ENCODE assay signal across 8 mouse cellular contexts in the genomic region with DNA sequence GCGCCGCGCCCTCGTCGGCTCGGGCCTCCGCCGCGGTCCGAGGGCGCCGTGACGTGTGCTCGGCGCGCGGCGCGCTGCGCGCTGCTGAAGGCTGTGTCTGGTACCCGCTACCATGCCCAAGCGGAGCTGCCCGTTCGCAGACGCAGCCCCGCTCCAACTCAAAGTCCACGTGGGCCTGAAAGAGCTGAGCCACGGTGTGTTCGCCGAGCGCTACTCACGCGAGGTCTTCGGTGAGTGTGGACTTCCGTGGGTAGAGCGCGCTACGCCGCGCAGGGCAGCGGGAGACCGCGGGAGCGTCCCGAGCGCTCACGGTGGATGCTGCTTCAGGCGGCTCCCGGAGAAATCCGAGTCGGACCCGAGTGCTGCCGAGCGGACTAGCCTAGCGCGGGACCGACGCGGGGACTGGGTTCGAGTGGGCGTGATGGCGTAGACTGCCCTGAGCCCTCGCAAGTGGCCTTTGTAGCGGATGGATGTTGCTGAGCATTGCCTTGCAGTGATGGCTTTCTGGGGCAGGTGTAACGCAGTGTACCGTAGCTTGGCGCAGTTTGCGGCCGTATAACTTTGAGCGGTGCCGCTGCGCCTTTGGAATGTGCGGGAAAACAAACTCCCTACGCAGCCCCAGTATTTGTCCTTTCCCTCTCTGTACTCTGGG. TPM values are rescaled to one million over a fixed set of nuclear protein-coding genes. Genes with fewer than 3 reads are reported as not detected.
DNase-seq lines count a peak whose midpoint lies in the region; ATAC-seq and TF ChIP-seq lines count a peak whose summit lies in the region.

No protein-coding gene starts in this region.

- peak overlapping the region; percentile 87 for H3K27ac ChIP-seq in layer of hippocampus, adult 2 months
- peak overlapping the region; percentile 86 for H3K27ac ChIP-seq in kidney, embryonic 14.5 days (ENCODE audit: low read depth, low read length)

- peak overlapping the region; percentile 81 for H3K9ac ChIP-seq in kidney, embryonic 14.5 days (ENCODE audit: low read depth, low read length)

- H3K36me3 ChIP-seq in erythroblast, embryonic 14.5 days (ENCODE audit: control insufficient read depth) = peaks cover 39% of the 10 kb centered on the region
- H3K36me3 ChIP-seq in kidney, embryonic 14.5 days (ENCODE audit: control insufficient read depth, insufficient read depth, low read length) = peaks cover 32% of the 10 kb centered on the region
- H3K36me3 ChIP-seq in megakaryocyte, embryonic 14.5 days (replicated peaks; ENCODE audit: low read length) = peaks cover 43% of the 10 kb centered on the region

- H3K9me3 ChIP-seq in erythroblast, embryonic 14.5 days (ENCODE audit: control insufficient read depth, low read length) = no peaks in the 10 kb centered on the region
- no peaks in the 10 kb centered on the region for H3K9me3 ChIP-seq in kidney, embryonic 14.5 days (ENCODE audit: control insufficient read depth, low read length)
- no peaks in the 10 kb centered on the region for H3K9me3 ChIP-seq in megakaryocyte, embryonic 14.5 days

- peak overlapping the region; percentile 73 for H3K4me3 ChIP-seq in layer of hippocampus, adult 2 months
- peak overlapping the region; percentile 74 for H3K4me3 ChIP-seq in erythroblast, embryonic 14.5 days (replicated peaks)
- H3K4me3 ChIP-seq in kidney, embryonic 14.5 days (ENCODE audit: low read length) = peak overlapping the region; percentile 83
- H3K4me3 ChIP-seq in megakaryocyte, embryonic 14.5 days (replicated peaks) = peak overlapping the region; percentile 97

- under 1% methylated on average over 75 of the region's 75 CpGs for WGBS in kidney, embryonic 14.5 days

- ATAC-seq in kidney, embryonic 14.5 days (ENCODE audit: low FRiP score, low TSS enrichment) = peak; percentile 25

- no peaks in the 10 kb centered on the region for H3K27me3 ChIP-seq in erythroblast, embryonic 14.5 days (ENCODE audit: control insufficient read depth)
- no peaks in the 10 kb centered on the region for H3K27me3 ChIP-seq in kidney, embryonic 14.5 days (ENCODE audit: control insufficient read depth, insufficient read depth, low read length)
- no peaks in the 10 kb centered on the region for H3K27me3 ChIP-seq in megakaryocyte, embryonic 14.5 days (replicated peaks)

- peak overlapping the region; percentile 87 for H3K4me2 ChIP-seq in kidney, embryonic 14.5 days (replicated peaks; ENCODE audit: low read depth, low read length)

- no peak for TF ChIP-seq CTCF in layer of hippocampus, adult 2 months (conservative IDR thresholded peaks at IDR 0.05)

- peaks cover 53% of the 10 kb centered on the region for H3K4me1 ChIP-seq in erythroblast, embryonic 14.5 days (ENCODE audit: control insufficient read depth)
- H3K4me1 ChIP-seq in kidney, embryonic 14.5 days (ENCODE audit: control insufficient read depth, insufficient read depth, low read length) = peaks cover 18% of the 10 kb centered on the region
- peaks cover 57% of the 10 kb centered on the region for H3K4me1 ChIP-seq in megakaryocyte, embryonic 14.5 days

- DNase-seq in layer of hippocampus, adult 2 months (ENCODE audit: low spot score in 2 of 2) = peak in 1 of 2 experiments; percentile 53
- no peak for DNase-seq in layer of hippocampus, adult 9-10 months (ENCODE audit: low spot score)
- DNase-seq in ZHBTc4 (ENCODE audit: low read depth, low spot score) = peak; percentile 48
- DNase-seq in yolk sac, embryonic 10.5 days (ENCODE audit: low spot score) = peak; percentile 23
- no peak for DNase-seq in ovary, adult 18-20 months (ENCODE audit: low spot score)

RNA-seq across cellular contexts. Expression of gene Siva1, which starts 0.5 kb away (rescaled TPM):
- total RNA-seq in layer of hippocampus, adult 2 months (2021) = 10 to 100 TPM; 19.6 to 20.1 TPM
- polyA plus RNA-seq in erythroblast, embryonic 14.5 days (2012) = 20.4 and 20.6 TPM in 2 replicates
- 314 and 362 TPM in 2 replicates for polyA plus RNA-seq in kidney, embryonic 14.5 days (2014; fragmentation: Nextera tagmentation; extraction: Ambion mirVana)
- 33.7 and 63.6 TPM in 2 replicates for polyA plus RNA-seq in megakaryocyte, embryonic 14.5 days (2012; ENCODE audit: insufficient read depth, low replicate concordance)

RNA-seq across cellular contexts. Expression of gene Adssl1, which starts 25.1 kb away (rescaled TPM):
- total RNA-seq in layer of hippocampus, adult 2 months (2021) = 10 to 100 TPM; 10.1 to 10.6 TPM
- 0.28 and 0.74 TPM in 2 replicates for polyA plus RNA-seq in erythroblast, embryonic 14.5 days (2012)
- polyA plus RNA-seq in kidney, embryonic 14.5 days (2014; fragmentation: Nextera tagmentation; extraction: Ambion mirVana) = 8.0 and 9.3 TPM in 2 replicates
- 10.1 and 38.2 TPM in 2 replicates for polyA plus RNA-seq in megakaryocyte, embryonic 14.5 days (2012; ENCODE audit: insufficient read depth, low replicate concordance)

RNA-seq across cellular contexts. Expression of gene Akt1, which starts 29.7 kb away (rescaled TPM):
- total RNA-seq in layer of hippocampus, adult 2 months (2021) = 100 to 1,000 TPM; 152 to 160 TPM
- 15.1 and 15.2 TPM in 2 replicates for polyA plus RNA-seq in erythroblast, embryonic 14.5 days (2012)
- 50.8 and 58.5 TPM in 2 replicates for polyA plus RNA-seq in kidney, embryonic 14.5 days (2014; fragmentation: Nextera tagmentation; extraction: Ambion mirVana)
- polyA plus RNA-seq in megakaryocyte, embryonic 14.5 days (2012; ENCODE audit: insufficient read depth, low replicate concordance) = 237 and 415 TPM in 2 replicates

RNA-seq across cellular contexts. Expression of gene Zbtb42, which starts 33.6 kb away (rescaled TPM):
- under 1 TPM; 0.44 to 0.52 TPM for total RNA-seq in layer of hippocampus, adult 2 months (2021)
- 0.02 TPM in 1 of 2 replicates, not detected in the other for polyA plus RNA-seq in erythroblast, embryonic 14.5 days (2012)
- 3.8 and 5.7 TPM in 2 replicates for polyA plus RNA-seq in kidney, embryonic 14.5 days (2014; fragmentation: Nextera tagmentation; extraction: Ambion mirVana)
- polyA plus RNA-seq in megakaryocyte, embryonic 14.5 days (2012; ENCODE audit: insufficient read depth, low replicate concordance) = 0.52 and 0.72 TPM in 2 replicates

RNA-seq across cellular contexts. Expression of gene Inf2, which starts 56.4 kb away (rescaled TPM):
- total RNA-seq in layer of hippocampus, adult 2 months (2021) = 100 to 1,000 TPM; 131 to 138 TPM
- polyA plus RNA-seq in erythroblast, embryonic 14.5 days (2012) = 0.43 TPM in 2 replicates
- 4.7 and 5.8 TPM in 2 replicates for polyA plus RNA-seq in kidney, embryonic 14.5 days (2014; fragmentation: Nextera tagmentation; extraction: Ambion mirVana)
- 569 and 1,129 TPM in 2 replicates for polyA plus RNA-seq in megakaryocyte, embryonic 14.5 days (2012; ENCODE audit: insufficient read depth, low replicate concordance)

Comparison
In these comparisons a context has a peak if more than half of its experiments do, and no peak if none do; other contexts are left out.
1. DNase-seq: peak in ZHBTc4 (single experiment) and yolk sac, embryonic 10.5 days (single experiment); none in layer of hippocampus, adult 9-10 months (single experiment) and ovary, adult 18-20 months (single experiment).
2. Peak in every context shown above with its lines, with median percentiles within 50 percentile points of each other: H3K4me3 ChIP-seq.